Mouse (Mus musculus) retina, postnatal 7 days (tissue): ENCODE data around the gene Aamdc.
A peak's percentile ranks its signal among the peaks of the same experiment; 100 is the strongest.

Source experiments
- DNase-seq: peaks from one replicate; pipeline ENCODE4 v3.0.0-alpha.2; 2012; ENCODE audit warnings: low read depth, low spot score

Gene Aamdc

DNA sequence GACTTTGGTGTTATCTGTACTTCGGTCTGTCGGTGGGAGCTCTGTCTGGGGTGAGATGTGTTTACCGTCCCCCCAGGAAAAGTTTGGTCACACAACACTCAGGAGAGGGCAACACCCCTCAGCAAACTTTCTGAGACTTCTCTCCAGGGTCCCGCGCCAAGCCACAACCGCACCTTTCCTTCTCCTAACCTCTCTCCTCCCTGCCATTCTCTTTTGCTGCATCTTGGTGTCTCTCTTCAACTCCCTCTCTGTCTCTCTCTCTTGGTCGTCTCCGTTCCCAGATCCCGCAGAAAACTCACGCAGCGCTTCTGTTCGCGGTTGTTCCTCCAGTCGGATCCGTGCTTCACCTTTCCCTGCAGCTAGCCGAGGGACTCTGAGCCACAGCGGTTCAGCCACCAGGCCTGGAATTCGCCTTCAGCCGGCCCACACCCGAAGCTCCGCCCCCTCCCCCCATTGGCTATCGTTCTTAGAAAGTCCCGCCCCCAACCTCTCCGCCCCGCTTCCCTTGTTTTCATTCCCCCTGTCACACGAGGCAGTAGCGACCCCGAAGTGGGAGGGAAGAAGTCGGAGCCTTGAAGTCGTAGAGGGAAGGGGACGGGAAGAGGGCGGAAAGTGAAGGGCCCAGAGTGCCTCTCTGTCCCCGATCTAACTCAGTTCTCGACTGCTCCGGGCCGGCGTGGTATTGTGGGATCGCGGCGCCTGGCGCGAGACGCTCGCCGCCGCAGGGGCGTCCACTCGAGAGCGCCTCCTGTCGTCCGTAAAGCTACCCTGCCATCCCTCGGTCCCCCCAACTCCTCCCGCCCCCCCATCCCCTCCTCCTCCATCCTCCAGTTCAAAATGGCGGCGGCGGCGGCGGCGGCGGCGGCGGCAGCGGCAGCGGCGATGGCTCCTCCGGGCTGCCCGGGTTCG, at the start of gene Aamdc, which contains the start of gene Rsf1:
TSS of gene Aamdc (minus strand) at position 431 of the 909 bp plus-strand sequence.
TSS of gene Rsf1 (plus strand) at position 823 of the 909 bp plus-strand sequence.
- peak; percentile 96 for DNase-seq

- no peak for DNase-seq
Measured at GRCm38 (mm10) chr7:97623402-97623801, 44.1 kb upstream of the Aamdc start.

DNA sequence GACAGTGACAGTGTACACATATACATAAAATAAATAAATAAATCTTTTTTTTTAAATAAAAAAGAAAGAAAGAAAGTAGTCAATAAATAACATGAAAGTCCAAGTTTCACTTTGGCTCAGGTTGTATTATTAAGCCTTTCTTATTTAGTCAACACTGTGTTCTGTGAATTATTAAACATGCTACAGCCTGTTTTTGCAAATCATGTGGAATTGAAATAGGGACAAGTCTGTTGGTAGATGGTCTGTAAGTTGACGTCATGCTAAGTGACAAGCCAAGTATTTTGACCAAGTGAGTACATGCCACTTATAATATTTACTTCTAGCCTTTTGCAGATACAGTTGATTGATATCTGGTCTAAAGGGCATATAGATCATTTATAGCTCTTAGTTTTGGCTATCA, 43.4 kb upstream of the Aamdc start:
- no peak for DNase-seq

- DNase-seq = no peak
Measured at GRCm38 (mm10) chr7:97621346-97621745, 42.0 kb upstream of the Aamdc start.

GRCm38 (mm10) chr7:97598548-97598947, 19.3 kb upstream of the Aamdc start:
- no peak for DNase-seq

DNA sequence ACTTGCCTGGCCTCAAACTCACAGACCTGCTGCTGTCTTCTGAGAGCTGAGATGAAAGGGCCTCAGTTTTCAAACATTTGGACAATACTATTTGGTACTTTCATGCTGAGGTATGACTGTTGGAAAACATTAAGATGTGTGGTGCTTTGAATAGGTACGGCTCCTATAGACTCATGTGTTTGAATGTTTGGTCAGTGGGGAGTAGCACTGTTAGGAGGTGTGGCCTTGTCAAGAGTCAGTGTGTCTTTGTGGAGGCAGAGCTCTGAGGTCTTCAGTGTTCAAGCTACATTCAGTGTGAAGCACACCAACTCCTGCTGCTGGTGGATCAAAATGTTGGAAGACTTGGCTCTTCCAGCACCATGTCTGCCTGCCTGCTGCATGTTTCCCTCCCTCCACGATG, 14.2 kb upstream of the Aamdc start:
- no peak for DNase-seq

DNA sequence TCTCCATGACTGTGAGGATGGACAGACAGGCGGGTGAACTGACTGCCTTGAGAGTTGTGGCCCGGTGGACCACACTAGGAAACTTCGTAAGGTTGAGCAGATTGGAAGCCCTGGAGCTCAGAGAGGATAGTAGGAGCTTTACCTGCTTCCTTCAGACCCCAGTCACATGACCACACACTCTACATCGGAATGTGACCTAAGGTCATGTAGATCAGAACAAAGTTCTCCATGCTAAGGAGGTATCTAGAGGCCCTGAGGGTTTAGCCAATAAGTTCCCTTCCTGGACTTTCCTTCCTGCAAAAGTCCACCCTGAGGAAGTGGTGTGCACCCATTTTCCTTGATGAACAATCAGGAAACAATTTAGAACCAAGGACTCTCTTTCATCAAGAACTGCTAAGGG, 13.1 kb upstream of the Aamdc start:
- no peak for DNase-seq

- no peak for DNase-seq
Measured at GRCm38 (mm10) chr7:97591336-97591735, 12.0 kb upstream of the Aamdc start.

GRCm38 (mm10) chr7:97590488-97590887, 11.2 kb upstream of the Aamdc start:
- DNase-seq = no peak

DNA sequence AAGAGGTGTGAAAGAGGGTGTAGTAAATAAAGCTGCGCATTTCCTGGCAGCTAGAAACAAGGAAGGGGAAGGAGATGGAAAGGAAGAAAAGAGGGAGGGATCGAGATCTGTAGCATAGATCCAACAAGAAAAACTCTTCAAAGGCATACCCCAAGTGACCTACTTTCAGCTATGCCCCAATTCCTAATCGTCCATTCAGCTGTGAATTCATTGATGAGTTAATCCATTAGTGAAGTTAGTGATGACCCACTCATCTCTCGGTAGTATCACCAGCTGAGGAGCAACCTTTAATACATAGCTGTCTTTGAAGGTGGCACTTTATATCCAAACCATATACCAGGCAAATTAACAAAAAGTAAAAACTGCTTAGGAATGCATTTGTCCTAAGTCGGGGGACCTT, 9.2 kb upstream of the Aamdc start:
- DNase-seq = no peak

DNA sequence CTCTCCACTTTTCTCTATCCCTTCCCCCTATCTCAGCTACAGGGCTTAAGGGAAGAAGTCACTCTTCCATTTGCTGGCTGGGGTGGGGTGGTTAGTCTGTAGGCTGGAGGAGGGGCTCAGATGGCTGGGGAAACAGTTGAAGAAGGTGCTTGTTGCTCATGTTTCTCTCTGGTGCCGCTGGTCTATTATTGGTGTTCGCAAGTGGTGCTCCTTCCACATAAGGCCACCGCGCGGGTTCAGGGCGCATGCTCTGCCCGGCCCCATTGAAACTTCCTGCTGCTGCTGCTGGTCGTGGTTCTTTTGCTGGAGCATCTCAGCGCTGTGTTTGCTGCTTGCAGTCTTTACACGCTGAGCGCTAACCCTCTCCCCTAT, 1.5 kb upstream of the Aamdc start:
- DNase-seq = peak; percentile 49

- peak; percentile 24 for DNase-seq
Measured at GRCm38 (mm10) chr7:97579976-97580842, 912 bp upstream of the Aamdc start.

- DNase-seq = no peak
Measured at GRCm38 (mm10) chr7:97578361-97579066, 783 bp downstream of the Aamdc start.

GRCm38 (mm10) chr7:97570389-97570788, 8.9 kb downstream of the Aamdc start:
- no peak for DNase-seq

DNA sequence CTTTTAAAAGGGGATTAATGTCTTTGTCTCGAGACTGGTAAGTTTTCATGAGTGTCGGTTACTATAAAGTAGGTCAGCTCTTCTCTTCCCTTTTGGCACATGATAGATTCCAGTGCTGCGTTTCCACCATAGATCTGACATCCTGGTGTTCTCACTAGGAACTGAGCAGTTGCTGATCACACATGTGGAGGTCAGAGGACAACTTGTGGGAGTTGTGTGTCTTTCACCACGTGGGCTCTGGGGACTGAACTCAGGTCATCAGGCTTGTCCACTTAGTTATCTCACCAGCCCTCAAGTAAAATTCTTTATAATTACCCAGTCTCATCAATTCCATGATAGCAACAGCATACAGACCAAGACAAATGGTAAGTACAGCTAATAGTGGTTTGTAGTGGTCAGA, 9.9 kb downstream of the Aamdc start:
- no peak for DNase-seq

DNA sequence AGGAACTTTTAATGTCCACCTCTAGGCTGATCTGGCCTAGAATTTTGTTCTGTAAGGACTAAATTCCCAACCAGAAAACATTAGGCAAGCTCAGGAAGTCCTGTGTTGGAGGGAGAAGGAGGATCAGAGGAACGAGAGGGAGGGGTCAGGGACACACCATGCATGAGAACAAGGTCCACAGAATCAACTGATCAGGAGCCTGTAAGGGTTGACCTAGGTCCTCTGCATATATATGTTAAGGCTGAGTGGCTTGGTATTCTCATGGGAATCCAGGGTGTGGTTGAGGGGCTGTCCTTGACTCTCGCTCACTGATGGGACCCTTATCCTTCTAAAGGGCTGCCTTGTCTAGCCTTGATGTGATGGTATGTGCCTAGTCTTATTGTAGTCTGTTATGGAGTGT, 15.7 kb downstream of the Aamdc start:
- DNase-seq = no peak

GRCm38 (mm10) chr7:97550673-97551072, 28.6 kb downstream of the Aamdc start:
- no peak for DNase-seq

- no peak for DNase-seq
Measured at GRCm38 (mm10) chr7:97549301-97549700, 30.0 kb downstream of the Aamdc start.

- DNase-seq = no peak
Measured at GRCm38 (mm10) chr7:97546462-97546861, 32.8 kb downstream of the Aamdc start.

DNA sequence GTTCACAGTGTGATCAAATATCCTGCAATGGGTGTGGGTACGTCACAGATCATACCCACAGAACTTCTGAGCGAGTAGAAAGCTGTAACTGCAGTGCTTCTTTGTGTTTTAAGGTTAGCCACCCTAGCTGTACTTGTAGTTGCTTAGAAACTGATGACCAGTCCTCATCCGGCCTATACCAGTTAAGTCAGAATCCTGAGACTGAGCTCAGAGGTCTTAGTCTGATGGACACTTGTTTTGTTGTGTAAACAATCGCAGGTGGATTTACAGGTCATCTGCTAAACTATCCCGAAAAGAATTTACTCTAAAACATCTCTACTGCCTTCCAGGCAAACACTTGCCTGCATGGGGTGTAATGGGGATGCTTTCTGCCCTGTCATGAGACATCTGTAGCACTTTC, 42.7 kb downstream of the Aamdc start:
- DNase-seq = no peak

- DNase-seq = no peak
Measured at GRCm38 (mm10) chr7:97535531-97535930, 43.8 kb downstream of the Aamdc start.

DNA sequence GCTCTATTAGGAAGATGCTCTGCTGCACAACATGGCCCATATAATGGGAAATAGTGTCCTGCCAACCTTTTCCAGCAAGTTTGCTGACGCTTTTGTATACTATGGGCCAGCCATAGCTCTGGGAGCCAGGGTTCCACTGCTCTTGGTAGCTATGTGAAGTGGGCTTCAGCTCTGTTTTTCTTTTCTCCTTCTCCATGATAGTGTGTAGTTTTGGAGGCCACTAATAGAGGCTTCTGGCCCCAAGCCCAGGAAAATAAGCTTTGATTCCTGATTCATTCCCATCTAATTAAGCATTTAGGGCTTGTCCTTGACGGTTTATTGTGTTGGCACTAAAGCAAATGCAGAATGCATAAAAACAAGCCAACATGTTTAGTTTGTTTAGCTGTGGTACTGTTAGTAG, 59.4 kb downstream of the Aamdc start:
- no peak for DNase-seq
